Mouse (Mus musculus): ENCODE measurements around the gene Lypla2.
A peak's percentile ranks its signal among the peaks of the same experiment; 100 is the strongest.

GRCm38 (mm10) chr4:136021549-136022047 is 49.2 kb upstream of the Lypla2 start, which contains the start of gene Eloa:
- TF ChIP-seq CTCF (IDR thresholded peaks at IDR 0.05; ENCODE audit: low read depth), result no peak
- peak; percentile 51; the same call in 1 of the 2 replicates for TF ChIP-seq EP300 (IDR thresholded peaks at IDR 0.05; ENCODE audit: low read depth)
